Mouse (Mus musculus) retina, postnatal 7 days (tissue): ENCODE data around the gene Cacnb3.

ENCODE experiments used
- DNase-seq: peaks from one replicate; pipeline ENCODE4 v3.0.0-alpha.2; 2012; ENCODE audit warnings: low read depth, low spot score

The Cacnb3 gene

DNA sequence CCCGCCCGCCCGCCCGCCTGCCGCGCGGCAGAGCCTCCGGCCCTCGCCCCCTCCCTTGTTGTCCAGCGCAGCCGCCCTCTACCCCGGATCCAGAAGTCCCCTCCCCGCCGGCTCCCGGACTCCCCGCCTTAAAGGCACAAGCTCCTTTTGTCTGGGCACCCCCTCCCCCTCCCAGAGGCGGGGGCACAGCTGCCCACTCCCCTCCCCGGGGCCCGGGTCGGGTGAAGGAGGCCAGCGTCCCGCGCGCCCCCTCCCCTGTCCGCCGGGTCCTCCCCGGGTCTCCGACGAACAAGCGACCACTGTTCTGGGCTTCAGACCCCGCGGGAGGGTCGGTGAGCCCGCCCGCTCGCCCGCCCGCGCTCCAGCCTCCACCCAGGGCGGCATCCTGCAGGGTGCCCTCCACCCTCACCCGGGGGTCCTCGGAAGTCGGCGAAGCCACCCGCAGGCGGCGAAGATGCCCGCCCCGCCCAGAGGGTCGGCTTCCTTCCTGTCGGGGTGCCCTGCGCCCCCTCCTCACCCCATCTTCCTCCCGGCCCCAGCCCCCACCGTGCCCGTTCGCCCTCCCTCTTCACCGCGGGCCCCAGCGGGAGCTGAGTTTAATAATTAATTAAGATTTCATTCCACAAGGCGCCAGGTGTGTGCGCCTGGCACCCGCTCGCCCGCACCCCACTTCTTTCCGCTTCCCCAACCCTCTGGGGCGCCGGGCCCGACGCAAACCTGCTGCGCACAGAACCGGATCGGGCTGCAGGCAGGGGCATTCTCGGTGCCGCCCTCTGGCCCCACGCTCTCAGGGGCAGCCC, 21.1 kb upstream of the Cacnb3 start, which contains the start of gene Adcy6:
Gene Adcy6 (minus strand): TSS at position 746 of the 800 bp plus-strand sequence.
- DNase-seq: peak; percentile 73

DNA sequence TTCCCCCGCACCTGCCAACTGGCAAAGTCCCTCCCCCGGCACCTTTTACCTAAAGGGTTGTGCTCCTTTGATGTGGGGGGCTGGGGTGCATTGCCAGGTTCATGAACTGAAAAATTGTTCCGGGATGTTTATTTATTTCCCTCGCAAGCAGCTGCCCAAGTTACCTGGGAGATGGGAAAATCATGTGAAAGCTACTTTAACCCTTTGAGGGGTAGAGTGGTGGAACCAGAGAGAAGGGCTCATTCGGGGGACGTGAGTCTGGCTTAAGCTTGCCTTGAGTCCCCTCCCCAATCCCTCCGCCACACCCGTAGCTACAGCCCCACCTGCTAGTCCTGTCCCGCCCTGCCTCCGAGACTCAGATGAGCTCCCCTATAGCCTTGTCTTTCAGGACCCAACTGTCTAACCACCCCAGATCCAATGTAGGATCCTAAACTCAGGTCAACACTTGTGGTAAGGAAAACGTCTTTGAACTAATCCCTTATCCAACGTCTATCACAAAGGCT, 20.5 kb upstream of the Cacnb3 start:
- DNase-seq: no peak

GRCm38 (mm10) chr15:98612229-98612628, 18.4 kb upstream of the Cacnb3 start:
- no peak for DNase-seq

- no peak for DNase-seq
These were observed 16.1 kb upstream of the Cacnb3 start for GRCm38 (mm10) chr15:98614551-98614950.

- DNase-seq: no peak
These were observed 15.7 kb upstream of the Cacnb3 start for GRCm38 (mm10) chr15:98614971-98615370.

DNA sequence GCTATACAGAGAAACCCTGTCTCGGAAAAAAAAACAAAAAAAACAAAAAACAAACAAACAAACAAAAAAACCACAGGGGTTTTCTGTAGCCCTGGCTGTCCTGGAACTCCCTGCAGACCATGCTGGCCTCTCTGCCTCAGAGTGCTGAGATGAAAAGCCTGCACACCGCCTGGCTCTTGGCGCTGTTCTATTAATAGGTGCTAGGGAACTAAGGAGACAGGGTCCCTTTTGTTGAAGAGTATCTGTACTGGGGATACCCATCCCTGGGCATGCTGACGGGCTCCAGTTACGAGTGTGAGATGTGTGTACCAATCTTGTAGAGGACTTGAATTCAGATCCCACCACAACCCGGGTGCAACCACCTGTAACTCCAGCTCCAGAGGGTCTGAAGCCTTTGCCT, 14.9 kb upstream of the Cacnb3 start:
- no peak for DNase-seq

GRCm38 (mm10) chr15:98616362-98617175, 14.1 kb upstream of the Cacnb3 start:
- DNase-seq: no peak

GRCm38 (mm10) chr15:98617176-98617537, 13.5 kb upstream of the Cacnb3 start:
- no peak for DNase-seq

DNA sequence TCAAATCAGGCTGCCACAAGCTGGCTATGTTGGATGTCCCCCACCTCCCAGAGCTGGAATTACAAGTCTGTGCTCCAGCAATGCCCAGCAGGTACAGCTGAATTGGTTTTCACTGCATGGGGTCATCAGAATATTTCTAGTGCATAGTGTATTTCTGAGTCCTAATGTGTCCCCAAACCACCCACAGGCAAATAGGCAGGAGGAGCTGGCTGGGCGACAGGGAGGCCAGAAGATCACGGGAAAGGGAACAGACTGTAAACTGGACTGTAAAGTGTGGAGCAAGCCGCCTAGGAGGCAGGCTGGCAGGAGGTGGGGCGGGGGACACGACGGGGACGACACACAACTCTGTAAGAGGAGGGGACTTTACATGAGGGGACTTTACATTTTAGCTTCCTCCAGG, 8.4 kb upstream of the Cacnb3 start:
- DNase-seq: no peak

DNA sequence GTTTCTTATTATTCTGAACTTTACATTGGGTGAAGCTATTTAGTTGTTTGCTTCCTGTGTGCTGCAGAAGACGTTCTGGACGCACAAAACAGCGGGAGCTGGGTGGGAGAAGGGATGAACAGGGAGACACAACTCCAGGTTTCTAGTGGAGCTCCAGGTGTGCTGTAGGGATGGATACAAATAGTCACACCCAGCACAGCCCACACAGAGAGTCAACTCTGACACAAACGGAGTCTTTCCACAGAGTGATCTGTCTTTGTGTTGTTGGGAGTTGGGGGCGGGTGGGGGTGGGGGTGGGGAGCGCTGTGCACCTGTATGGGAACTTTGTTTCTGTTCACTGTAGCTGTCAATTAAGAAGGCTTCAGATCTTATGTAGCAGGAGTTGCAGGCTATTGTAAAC, 7.9 kb upstream of the Cacnb3 start:
- no peak for DNase-seq

DNA sequence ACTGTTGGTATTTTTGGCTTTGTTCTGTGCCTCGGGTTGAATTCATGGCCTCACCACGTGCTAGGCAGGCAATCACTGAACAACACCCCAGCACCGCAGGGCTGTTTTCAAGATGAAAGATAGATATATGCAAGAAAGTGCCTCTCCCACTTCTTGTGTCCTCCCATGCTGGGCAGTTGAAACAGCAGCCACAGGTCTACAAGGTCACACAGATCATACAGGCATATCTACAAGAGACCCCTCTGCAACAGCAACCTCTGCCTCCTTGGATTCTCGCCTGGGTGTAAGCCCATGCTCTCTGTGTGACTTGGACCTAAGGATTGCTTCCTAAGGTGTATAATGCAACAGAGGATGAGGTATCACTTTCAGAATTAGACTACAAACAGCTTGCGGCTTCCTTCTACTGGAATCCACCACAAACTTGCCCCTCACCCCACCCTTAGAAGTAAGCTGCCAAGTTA, 7.2 kb upstream of the Cacnb3 start:
- no peak for DNase-seq

- no peak for DNase-seq
These were observed 4.6 kb upstream of the Cacnb3 start for GRCm38 (mm10) chr15:98626078-98626477.

- no peak for DNase-seq
These were observed 4.0 kb upstream of the Cacnb3 start for GRCm38 (mm10) chr15:98626487-98627212.

- no peak for DNase-seq
These were observed 1.9 kb upstream of the Cacnb3 start for GRCm38 (mm10) chr15:98628589-98629254.

DNA sequence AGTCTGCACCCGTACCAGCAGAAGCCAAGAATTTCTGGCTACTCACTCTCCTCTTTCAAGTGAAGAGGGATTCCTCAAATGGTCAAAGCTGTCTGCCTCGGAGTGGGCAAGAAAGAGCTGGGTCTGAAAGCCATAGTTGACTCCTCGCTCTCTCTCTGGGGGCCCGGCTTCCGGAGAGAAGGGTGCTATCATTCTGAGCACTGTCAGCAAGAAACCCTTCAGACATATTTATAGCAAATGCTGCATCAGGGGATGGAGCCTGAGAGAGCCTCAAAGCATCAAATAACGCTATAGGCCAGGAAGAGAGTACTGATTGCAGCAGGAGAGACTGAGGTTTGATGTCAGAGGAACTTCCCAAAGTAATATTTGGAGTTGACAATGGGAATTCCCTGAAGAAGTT, 1.2 kb upstream of the Cacnb3 start:
- DNase-seq: no peak

GRCm38 (mm10) chr15:98631493-98631892, 853 bp downstream of the Cacnb3 start:
- peak; percentile 80 for DNase-seq

- no peak for DNase-seq
These were observed 1.6 kb downstream of the Cacnb3 start for GRCm38 (mm10) chr15:98632107-98632744.

DNA sequence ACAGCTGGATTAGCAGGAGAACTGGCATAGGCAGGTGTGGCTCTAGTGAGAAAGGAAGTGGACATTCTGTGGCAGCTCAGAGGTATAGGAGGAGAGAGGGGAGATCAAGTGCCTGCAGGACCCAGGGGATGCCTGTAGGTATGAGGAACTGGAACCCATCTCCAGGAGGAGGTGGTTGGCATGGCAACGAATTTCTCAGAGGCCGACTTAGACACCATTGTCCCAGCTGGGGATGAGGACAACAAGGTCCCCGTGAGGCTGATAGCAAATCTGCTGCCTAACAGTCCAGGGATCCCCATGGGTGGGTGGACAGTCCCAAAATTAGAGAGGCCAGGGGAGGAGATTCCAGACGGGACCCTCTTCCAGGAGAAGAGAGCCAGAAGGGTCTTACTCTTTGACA, 2.3 kb downstream of the Cacnb3 start:
- no peak for DNase-seq

DNA sequence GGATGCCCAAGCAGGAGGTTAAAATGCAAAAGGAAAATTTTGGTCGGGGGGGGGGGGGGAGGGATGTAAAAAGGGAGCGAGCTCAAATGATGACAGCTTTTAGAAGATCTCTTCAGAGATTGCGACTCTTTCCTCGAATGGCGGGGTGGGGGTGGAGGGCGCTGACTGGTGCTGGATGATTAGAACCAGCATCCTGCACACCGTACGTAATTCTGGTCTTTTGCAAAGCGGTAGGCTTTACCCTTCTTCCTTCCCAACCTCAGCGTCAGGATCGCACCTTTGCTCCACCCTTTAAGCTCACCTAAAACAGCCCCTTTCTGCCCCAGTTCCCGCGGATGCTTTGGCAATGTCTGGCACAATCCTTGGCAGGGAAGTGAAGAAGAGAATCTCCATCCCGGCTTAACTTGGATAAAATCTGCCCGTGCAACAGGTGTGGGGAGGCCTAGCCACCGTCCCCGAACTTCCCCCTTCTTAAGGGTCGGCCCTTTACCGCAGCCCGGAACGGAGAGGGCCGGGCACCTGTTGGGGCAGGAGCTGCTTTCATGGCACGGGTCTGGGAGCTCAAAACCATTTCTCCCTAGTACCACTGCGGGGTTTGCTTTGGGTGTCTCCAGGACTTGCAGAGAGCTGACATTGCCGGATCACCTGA, 3.3 kb downstream of the Cacnb3 start:
- no peak for DNase-seq

DNA sequence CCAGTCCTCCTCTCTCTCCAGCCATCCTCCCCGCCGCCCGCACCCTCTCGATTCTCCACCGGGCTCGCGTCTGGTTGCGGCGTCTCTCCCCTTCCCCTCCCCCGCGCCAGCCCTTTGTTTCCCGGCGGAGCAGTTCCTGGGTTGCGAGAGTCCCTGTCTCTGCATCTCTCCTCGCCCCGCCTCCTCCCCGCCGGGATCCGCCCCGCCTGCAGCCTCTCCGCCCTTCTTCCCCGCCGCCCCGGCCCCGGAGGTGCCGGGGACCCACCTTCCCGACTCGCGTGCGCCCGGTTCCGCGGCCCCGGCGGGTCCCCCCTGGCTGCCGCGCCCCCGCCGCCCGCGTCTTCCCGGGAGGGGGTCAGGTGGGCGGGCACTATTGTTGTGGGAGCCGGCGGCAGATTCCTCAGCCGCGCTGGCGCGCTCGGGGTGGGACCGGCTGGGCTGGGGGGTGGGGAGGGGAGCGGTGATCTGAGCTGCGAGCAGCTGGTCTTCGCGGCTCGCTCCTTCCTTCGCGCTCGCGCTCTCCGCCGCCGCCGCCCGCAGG, 4.0 kb downstream of the Cacnb3 start:
- peak; percentile 54 for DNase-seq
